Mouse (Mus musculus) stomach, embryonic 14.5 days (tissue): Measurements from ENCODE around the gene Adamts17. TPM values are rescaled to one million over a fixed set of nuclear protein-coding genes. Genes with fewer than 3 reads are reported as not detected.

ENCODE experiments used
- ATAC-seq: fragments of 200-750 bp; cut with Nextera tagmentation; 2 replicates; pipeline ENCODE4 v1.8.0; 2017; ENCODE audit warnings: low read depth, moderate TSS enrichment; ENCODE audit not compliant: insufficient number of reproducible peaks, insufficient read depth, low FRiP score
- H3K27ac ChIP-seq: fragments of 300-500 bp; sonication (generic); 2 replicates; pipeline ENCODE4 v1.5.1; 2014; ENCODE audit warnings: mild to moderate bottlenecking, low read length, moderate library complexity, mixed read lengths
- H3K27me3 ChIP-seq: fragments of 300-500 bp; sonication (generic); 2 replicates; pipeline ENCODE4 v1.6.1; 2014; ENCODE audit warnings: low read length, control low read depth, mixed read lengths; ENCODE audit not compliant: control insufficient read depth, insufficient read depth
- H3K36me3 ChIP-seq: fragments of 300-500 bp; sonication (generic); 2 replicates; pipeline ENCODE4 v1.6.1; 2014; ENCODE audit warnings: mild to moderate bottlenecking, control low read depth, low read length, moderate library complexity, mixed read lengths; ENCODE audit not compliant: control insufficient read depth, insufficient read depth
- H3K4me1 ChIP-seq: fragments of 300-500 bp; sonication (generic); 2 replicates; pipeline ENCODE4 v1.6.1; 2014; ENCODE audit warnings: low read length, control low read depth, mixed read lengths; ENCODE audit not compliant: control insufficient read depth, insufficient read depth
- H3K4me2 ChIP-seq: fragments of 300-500 bp; sonication (generic); replicated peaks from 2 replicates; pipeline ENCODE4 v1.6.1; 2014; ENCODE audit warnings: low read depth, low read length, control low read depth
- H3K4me3 ChIP-seq: fragments of 300-500 bp; sonication (generic); 2 replicates; pipeline ENCODE4 v1.5.1; 2014; ENCODE audit warnings: low read depth, low read length, control low read depth
- H3K9ac ChIP-seq: fragments of 300-500 bp; sonication (generic); replicated peaks from 2 replicates; pipeline ENCODE4 v1.6.1; 2014; ENCODE audit warnings: low read depth, mild to moderate bottlenecking, control low read depth, low read length, moderate library complexity, mixed read lengths
- H3K9me3 ChIP-seq: fragments of 300-500 bp; sonication (generic); 2 replicates; pipeline ENCODE4 v1.6.1; 2016; ENCODE audit warnings: low read depth, low read length, control low read depth; ENCODE audit not compliant: control insufficient read depth
- WGBS: fragments of 180-500 bp; shearing (Covaris S2); extraction: QIAGEN DNeasy Blood & Tissue Kit; methylation state at CpG from one replicate; pipeline ENCODE4 v1.1.7; 2014; 5-methylcytosine and 5-hydroxymethylcytosine counted together
- polyA plus RNA-seq: library from polyadenylated mRNA; unstranded; fragments of >200 nt; fragmentation: Nextera tagmentation; extraction: Ambion mirVana; gene quantifications from 2 replicates; pipeline ENCODE4 v1.2.1, GENCODE M21; 2014

The Adamts17 gene
- polyA plus RNA-seq, 1 experiment from 2014 or later, result 7.8 TPM

- Histone ChIP-seq H3K4me1 (no peaks in the 10 kb centered on the region), H3K27me3 (no peaks in the 10 kb centered on the region), H3K4me3 (no peak overlapping the region), H3K9ac (no peak overlapping the region), H3K36me3 (no peaks in the 10 kb centered on the region), H3K9me3 (no peaks in the 10 kb centered on the region), H3K27ac (no peak overlapping the region), H3K4me2 (no peak overlapping the region)
- 91% methylated on average over 3 of the region's 3 CpGs for WGBS
- ATAC-seq, result no peak
These were observed 210.9 kb downstream of the Adamts17 start for GRCm38 (mm10) chr7:67050424-67050823.

GRCm38 (mm10) chr7:67051089-67051718 is 211.7 kb downstream of the Adamts17 start:
- no peak overlapping the region for H3K27ac ChIP-seq
- H3K27me3 ChIP-seq, result no peaks in the 10 kb centered on the region
- H3K4me1 ChIP-seq, result no peaks in the 10 kb centered on the region
- no peak for ATAC-seq
- no peaks in the 10 kb centered on the region for H3K36me3 ChIP-seq
- WGBS, result 78% methylated on average over 7 of the region's 7 CpGs
- no peaks in the 10 kb centered on the region for H3K9me3 ChIP-seq
- no peak overlapping the region for H3K9ac ChIP-seq
- no peak overlapping the region for H3K4me3 ChIP-seq
- no peak overlapping the region for H3K4me2 ChIP-seq

GRCm38 (mm10) chr7:67054876-67055275 is 215.3 kb downstream of the Adamts17 start:
- Histone ChIP-seq H3K9ac (no peak overlapping the region), H3K27ac (no peak overlapping the region), H3K4me1 (no peaks in the 10 kb centered on the region), H3K9me3 (no peaks in the 10 kb centered on the region), H3K27me3 (no peaks in the 10 kb centered on the region), H3K36me3 (no peaks in the 10 kb centered on the region), H3K4me2 (no peak overlapping the region), H3K4me3 (no peak overlapping the region)
- ATAC-seq, result no peak
- WGBS, result 93% methylated on average over 3 of the region's 3 CpGs

DNA sequence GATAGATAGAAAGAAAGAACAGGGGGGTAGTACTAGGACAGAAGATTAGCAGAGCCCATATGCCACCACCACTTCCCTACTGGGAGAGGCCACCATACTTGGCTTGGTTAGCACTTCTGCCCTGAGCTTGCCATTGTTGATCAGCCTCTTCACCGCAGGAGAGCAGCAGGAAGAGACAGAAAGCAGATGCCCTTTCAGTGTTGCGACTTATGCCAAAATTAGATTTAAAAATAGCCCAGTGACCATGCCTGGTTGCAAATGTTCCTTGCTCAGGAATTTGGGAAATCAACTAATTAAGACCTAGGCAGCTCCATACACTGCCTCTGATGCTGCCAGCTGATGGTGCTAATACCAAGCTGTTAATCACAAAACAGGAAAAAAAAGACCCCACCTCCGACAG is 216.0 kb downstream of the Adamts17 start:
- ATAC-seq, result no peak
- Histone ChIP-seq H3K36me3 (no peaks in the 10 kb centered on the region), H3K9me3 (no peaks in the 10 kb centered on the region), H3K27me3 (no peaks in the 10 kb centered on the region), H3K9ac (no peak overlapping the region), H3K4me2 (no peak overlapping the region), H3K27ac (no peak overlapping the region), H3K4me1 (no peaks in the 10 kb centered on the region), H3K4me3 (no peak overlapping the region)
- WGBS, result 63% methylated on average over 3 of the region's 3 CpGs

DNA sequence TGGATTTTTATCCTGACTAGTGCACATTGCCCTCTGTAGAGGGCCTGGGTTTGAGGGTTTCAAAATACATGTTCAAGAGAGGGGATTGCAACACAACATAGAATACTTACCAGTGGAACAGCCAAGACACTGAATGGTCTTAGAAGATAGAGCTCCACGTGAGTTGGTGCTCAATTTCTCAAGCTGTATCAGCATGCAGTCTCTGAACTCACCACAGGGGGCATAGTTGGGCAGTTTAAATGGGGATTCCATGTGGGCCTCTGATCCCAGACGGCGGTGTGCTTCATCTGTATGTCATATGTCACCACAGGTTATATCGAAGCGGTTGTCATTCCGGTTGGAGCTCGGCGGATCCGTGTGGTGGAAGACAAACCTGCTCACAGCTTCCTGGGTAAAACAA is 222.2 kb downstream of the Adamts17 start:
- Histone ChIP-seq H3K4me1 (no peaks in the 10 kb centered on the region), H3K4me3 (no peak overlapping the region), H3K9me3 (no peaks in the 10 kb centered on the region), H3K27me3 (no peaks in the 10 kb centered on the region), H3K36me3 (no peaks in the 10 kb centered on the region), H3K9ac (no peak overlapping the region), H3K4me2 (no peak overlapping the region), H3K27ac (no peak overlapping the region)
- 83% methylated on average over 9 of the region's 9 CpGs for WGBS
- no peak for ATAC-seq

- Histone ChIP-seq H3K4me1 (no peaks in the 10 kb centered on the region), H3K4me3 (no peak overlapping the region), H3K27ac (no peak overlapping the region), H3K9ac (no peak overlapping the region), H3K27me3 (no peaks in the 10 kb centered on the region), H3K36me3 (no peaks in the 10 kb centered on the region), H3K4me2 (no peak overlapping the region), H3K9me3 (no peaks in the 10 kb centered on the region)
- WGBS, result 71% methylated on average over 2 of the region's 2 CpGs
- ATAC-seq, result no peak
These were observed 223.0 kb downstream of the Adamts17 start for GRCm38 (mm10) chr7:67062571-67062970.

DNA sequence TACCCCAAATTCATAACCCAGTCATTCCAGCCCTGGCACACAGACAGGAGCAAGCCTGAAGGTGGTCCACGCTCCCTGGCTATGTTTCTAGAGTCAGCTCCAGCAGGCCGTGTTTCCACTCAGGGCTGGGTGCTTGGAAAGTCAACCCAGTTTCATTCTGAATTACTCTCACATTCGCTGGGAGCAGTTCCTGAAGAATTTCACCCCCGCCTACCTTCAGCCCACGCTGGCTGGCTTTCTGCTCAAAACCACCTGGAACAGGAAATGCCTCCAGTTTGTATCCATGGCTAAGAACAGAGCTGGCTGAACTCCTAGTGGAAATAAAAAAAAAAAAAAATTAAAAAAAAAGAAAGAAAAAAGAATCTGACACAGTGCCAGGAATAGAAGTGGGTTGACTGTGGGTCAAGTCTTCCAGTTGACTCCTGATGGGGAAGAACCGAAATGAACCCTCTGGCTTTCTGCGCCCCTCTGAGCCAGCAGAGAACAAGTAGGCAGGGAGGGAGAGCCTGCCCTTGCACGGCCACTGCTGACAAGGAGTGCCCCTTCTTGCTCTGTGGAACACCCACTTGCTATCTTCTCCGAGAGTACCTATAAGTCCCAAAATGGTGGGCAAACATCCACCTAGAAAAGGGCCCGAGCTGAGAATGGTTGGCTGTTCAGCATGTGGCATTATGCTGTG is 225.2 kb downstream of the Adamts17 start:
- Histone ChIP-seq H3K9ac (no peak overlapping the region), H3K9me3 (no peaks in the 10 kb centered on the region), H3K4me1 (no peaks in the 10 kb centered on the region), H3K27ac (no peak overlapping the region), H3K27me3 (no peaks in the 10 kb centered on the region), H3K4me3 (no peak overlapping the region), H3K4me2 (no peak overlapping the region), H3K36me3 (no peaks in the 10 kb centered on the region)
- ATAC-seq, result no peak
- WGBS, result 72% methylated on average over 10 of the region's 10 CpGs

DNA sequence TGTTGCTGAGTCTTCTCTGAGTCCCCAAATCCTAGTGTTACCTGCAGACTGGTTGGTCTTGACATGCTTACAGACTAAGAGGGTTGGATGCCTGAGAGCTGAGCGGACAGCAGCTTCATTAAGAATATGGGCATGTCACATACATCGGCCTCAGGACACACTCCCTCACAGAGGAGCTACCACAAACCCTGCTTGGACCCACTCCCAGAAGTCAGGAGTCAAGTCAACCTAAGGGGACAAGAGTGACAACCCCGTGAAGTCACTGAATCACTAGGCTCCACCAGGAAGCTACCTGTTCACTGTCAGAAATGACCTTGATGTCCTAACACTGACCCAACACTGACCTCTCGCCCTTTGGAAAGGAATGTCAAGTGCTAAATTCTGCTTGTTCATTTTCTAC is 226.1 kb downstream of the Adamts17 start:
- H3K4me2 ChIP-seq, result no peak overlapping the region
- H3K27me3 ChIP-seq, result no peaks in the 10 kb centered on the region
- no peak overlapping the region for H3K4me3 ChIP-seq
- no peak for ATAC-seq
- H3K27ac ChIP-seq, result no peak overlapping the region
- H3K9me3 ChIP-seq, result no peaks in the 10 kb centered on the region
- no peaks in the 10 kb centered on the region for H3K36me3 ChIP-seq
- no peak overlapping the region for H3K9ac ChIP-seq
- no peaks in the 10 kb centered on the region for H3K4me1 ChIP-seq
- WGBS, result 84% methylated on average over 4 of the region's 4 CpGs
